Mouse (Mus musculus): Measurements from ENCODE around the gene Olfr190. TPM values are rescaled to one million over a fixed set of nuclear protein-coding genes. Genes with fewer than 3 reads are reported as not detected.
"Not testable (repeated sequence)": the region's sequence is repeated elsewhere in the genome, so short reads cannot be mapped to it uniquely, and the experiment has no call there.

Olfr190 gene
- not detected in 2 replicates for polyA plus RNA-seq (2015; fragmentation: Nextera tagmentation; extraction: Ambion mirVana)

GRCm38 (mm10) chr16:59077905-59078304, at the start of gene Olfr190:
Gene Olfr190, minus strand, starts transcription at chr16:59078005.
- Histone ChIP-seq H3K4me1 (ENCODE audit: insufficient read depth) (no peaks in the 10 kb centered on the region), H3K27me3 (ENCODE audit: insufficient read depth, low read length) (no peaks in the 10 kb centered on the region), H3K4me2 (ENCODE audit: low read depth, low read length) (no peak within 1 kb of the TSS), H3K9ac (replicated peaks) (no peak within 1 kb of the TSS), H3K9me3 (ENCODE audit: low read length) (no peaks in the 10 kb centered on the region), H3K27ac (ENCODE audit: low read depth) (no peak within 1 kb of the TSS), H3K4me3 (ENCODE audit: low read depth, low read length) (no peak within 1 kb of the TSS), H3K36me3 (replicated peaks; ENCODE audit: insufficient read depth, low read length) (no peaks in the 10 kb centered on the region)
- WGBS (ENCODE audit: insufficient replicate concordance): 72% methylated on average over 5 of the region's 5 CpGs
- no peak for TF ChIP-seq CTCF (IDR thresholded peaks at IDR 0.05; ENCODE audit: low read depth)
- TF ChIP-seq EP300 (IDR thresholded peaks at IDR 0.05; ENCODE audit: low read depth): no peak
- ATAC-seq: no peak
- no peak for DNase-seq

GRCm38 (mm10) chr16:59120969-59121368, 43.2 kb upstream of the Olfr190 start, which contains the start of gene Olfr194:
Gene Olfr194, minus strand, starts transcription at chr16:59121069.
- TF ChIP-seq EP300 (IDR thresholded peaks at IDR 0.05; ENCODE audit: low read depth): no peak
- no peak for TF ChIP-seq CTCF (IDR thresholded peaks at IDR 0.05; ENCODE audit: low read depth)
- H3K9me3 ChIP-seq (ENCODE audit: low read length): no peaks in the 10 kb centered on the region
- no peaks in the 10 kb centered on the region for H3K4me1 ChIP-seq (ENCODE audit: insufficient read depth)
- H3K36me3 ChIP-seq (replicated peaks; ENCODE audit: insufficient read depth, low read length): no peaks in the 10 kb centered on the region
- no peaks in the 10 kb centered on the region for H3K27me3 ChIP-seq (ENCODE audit: insufficient read depth, low read length)
- H3K27ac ChIP-seq (ENCODE audit: low read depth): no peak within 1 kb of the TSS
- ATAC-seq (no peak), DNase-seq (no peak)
- no peak within 1 kb of the TSS for H3K4me3 ChIP-seq (ENCODE audit: low read depth, low read length)
- H3K9ac ChIP-seq (replicated peaks): no peak within 1 kb of the TSS
- no peak within 1 kb of the TSS for H3K4me2 ChIP-seq (ENCODE audit: low read depth, low read length)

GRCm38 (mm10) chr16:59111781-59112180, 34.0 kb upstream of the Olfr190 start, which contains the start of gene Olfr193:
Gene Olfr193, minus strand, starts transcription at chr16:59111881.
- no peaks in the 10 kb centered on the region for H3K27me3 ChIP-seq (ENCODE audit: insufficient read depth, low read length)
- TF ChIP-seq EP300 (IDR thresholded peaks at IDR 0.05; ENCODE audit: low read depth) (no peak), CTCF (IDR thresholded peaks at IDR 0.05; ENCODE audit: low read depth) (no peak)
- no peak within 1 kb of the TSS for H3K4me3 ChIP-seq (ENCODE audit: low read depth, low read length)
- 75% methylated on average over 1 of the region's 1 CpGs for WGBS (ENCODE audit: insufficient replicate concordance)
- DNase-seq (no peak), ATAC-seq (no peak)
- no peaks in the 10 kb centered on the region for H3K9me3 ChIP-seq (ENCODE audit: low read length)
- no peak within 1 kb of the TSS for H3K27ac ChIP-seq (ENCODE audit: low read depth)
- H3K36me3 ChIP-seq (replicated peaks; ENCODE audit: insufficient read depth, low read length): no peaks in the 10 kb centered on the region
- no peak within 1 kb of the TSS for H3K9ac ChIP-seq (replicated peaks)
- H3K4me2 ChIP-seq (ENCODE audit: low read depth, low read length): no peak within 1 kb of the TSS
- no peaks in the 10 kb centered on the region for H3K4me1 ChIP-seq (ENCODE audit: insufficient read depth)

GRCm38 (mm10) chr16:59108522-59108921, 30.7 kb upstream of the Olfr190 start:
- H3K27me3 ChIP-seq (ENCODE audit: insufficient read depth, low read length); H3K27ac ChIP-seq (ENCODE audit: low read depth); H3K9me3 ChIP-seq (ENCODE audit: low read length); H3K9ac ChIP-seq (replicated peaks); H3K4me2 ChIP-seq (ENCODE audit: low read depth, low read length); H3K36me3 ChIP-seq (replicated peaks; ENCODE audit: insufficient read depth, low read length); H3K4me1 ChIP-seq (ENCODE audit: insufficient read depth); DNase-seq; ATAC-seq; H3K4me3 ChIP-seq (ENCODE audit: low read depth, low read length): not testable (repeated sequence)
- 35% methylated on average over 5 of the region's 5 CpGs for WGBS (ENCODE audit: insufficient replicate concordance)

GRCm38 (mm10) chr16:59105312-59105711, 27.5 kb upstream of the Olfr190 start:
- TF ChIP-seq EP300 (IDR thresholded peaks at IDR 0.05; ENCODE audit: low read depth) (no peak), CTCF (IDR thresholded peaks at IDR 0.05; ENCODE audit: low read depth) (no peak)
- no peak for DNase-seq
- ATAC-seq: no peak
- no peaks in the 10 kb centered on the region for H3K36me3 ChIP-seq (replicated peaks; ENCODE audit: insufficient read depth, low read length)
- H3K4me3 ChIP-seq (ENCODE audit: low read depth, low read length): no peak overlapping the region
- no peak overlapping the region for H3K9ac ChIP-seq (replicated peaks)
- H3K4me1 ChIP-seq (ENCODE audit: insufficient read depth): no peaks in the 10 kb centered on the region
- H3K4me2 ChIP-seq (ENCODE audit: low read depth, low read length): no peak overlapping the region
- no peak overlapping the region for H3K27ac ChIP-seq (ENCODE audit: low read depth)
- no peaks in the 10 kb centered on the region for H3K9me3 ChIP-seq (ENCODE audit: low read length)
- WGBS (ENCODE audit: insufficient replicate concordance): 60% methylated on average over 2 of the region's 2 CpGs
- no peaks in the 10 kb centered on the region for H3K27me3 ChIP-seq (ENCODE audit: insufficient read depth, low read length)

GRCm38 (mm10) chr16:59089722-59090121, 11.9 kb upstream of the Olfr190 start, which contains the start of gene Olfr191:
Gene Olfr191, minus strand, starts transcription at chr16:59089822.
- not testable (repeated sequence) for ATAC-seq

GRCm38 (mm10) chr16:59081113-59081512, 3.3 kb upstream of the Olfr190 start:
- not testable (repeated sequence) for H3K27me3 ChIP-seq (ENCODE audit: insufficient read depth, low read length); H3K9ac ChIP-seq (replicated peaks); H3K4me1 ChIP-seq (ENCODE audit: insufficient read depth); H3K27ac ChIP-seq (ENCODE audit: low read depth); H3K4me2 ChIP-seq (ENCODE audit: low read depth, low read length); H3K36me3 ChIP-seq (replicated peaks; ENCODE audit: insufficient read depth, low read length); ATAC-seq; H3K4me3 ChIP-seq (ENCODE audit: low read depth, low read length); DNase-seq; H3K9me3 ChIP-seq (ENCODE audit: low read length)
- 75% methylated on average over 2 of the region's 2 CpGs for WGBS (ENCODE audit: insufficient replicate concordance)

More at GRCm38 (mm10) chr16:59089722-59090121, 11.9 kb upstream of the Olfr190 start, which contains the start of gene Olfr191:
- not testable (repeated sequence) for H3K9ac ChIP-seq (replicated peaks); H3K4me2 ChIP-seq (ENCODE audit: low read depth, low read length); H3K4me3 ChIP-seq (ENCODE audit: low read depth, low read length); H3K27me3 ChIP-seq (ENCODE audit: insufficient read depth, low read length); DNase-seq; H3K4me1 ChIP-seq (ENCODE audit: insufficient read depth); H3K9me3 ChIP-seq (ENCODE audit: low read length); H3K36me3 ChIP-seq (replicated peaks; ENCODE audit: insufficient read depth, low read length); H3K27ac ChIP-seq (ENCODE audit: low read depth)
- 34% methylated on average over 1 of the region's 1 CpGs for WGBS (ENCODE audit: insufficient replicate concordance)
